Mouse (Mus musculus) liver, embryonic 11.5 days (tissue): ENCODE results near the gene Cebpz. TPM values are rescaled to one million over a fixed set of nuclear protein-coding genes. Genes with fewer than 3 reads are reported as not detected.

ENCODE experiments used
- ATAC-seq: fragments of 200-750 bp; cut with Nextera tagmentation; replicated peaks from 2 replicates; pipeline ENCODE4 v1.8.0; 2017; ENCODE audit warnings: moderate number of reproducible peaks, mild to moderate bottlenecking, moderate TSS enrichment, moderate library complexity; ENCODE audit not compliant: low FRiP score
- DNase-seq: peaks from one replicate; pipeline ENCODE4 v3.0.0-alpha.2; 2017; ENCODE audit warnings: low spot score
- H3K27ac ChIP-seq: fragments of 300-500 bp; sonication (generic); 2 replicates; pipeline ENCODE4 v1.5.1; 2014; ENCODE audit warnings: mild to moderate bottlenecking, low read depth, low read length, control low read depth
- H3K27me3 ChIP-seq: fragments of 300-500 bp; sonication (generic); replicated peaks from 2 replicates; pipeline ENCODE4 v1.6.1; 2014; ENCODE audit warnings: low read length, mixed read lengths; ENCODE audit not compliant: control insufficient read depth, insufficient read depth
- H3K36me3 ChIP-seq: fragments of 300-500 bp; sonication (generic); 2 replicates; pipeline ENCODE4 v1.6.1; 2014; ENCODE audit warnings: mild to moderate bottlenecking, low read length, moderate library complexity, mixed read lengths; ENCODE audit not compliant: control insufficient read depth, insufficient read depth
- H3K4me1 ChIP-seq: fragments of 300-500 bp; sonication (generic); replicated peaks from 2 replicates; pipeline ENCODE4 v1.6.1; 2014; ENCODE audit warnings: low read length, mixed read lengths; ENCODE audit not compliant: control insufficient read depth, insufficient read depth
- H3K4me2 ChIP-seq: fragments of 300-500 bp; sonication (generic); 2 replicates; pipeline ENCODE4 v1.6.1; 2014; ENCODE audit warnings: mild to moderate bottlenecking, control low read depth, moderate library complexity
- H3K4me3 ChIP-seq: fragments of 300-500 bp; sonication (generic); 2 replicates; pipeline ENCODE4 v1.5.1; 2014; ENCODE audit warnings: low read depth, low read length, control low read depth
- H3K9ac ChIP-seq: fragments of 300-500 bp; sonication (generic); 2 replicates; pipeline ENCODE4 v1.6.1; 2014; ENCODE audit warnings: low read depth, low read length, control low read depth
- H3K9me3 ChIP-seq: fragments of 300-500 bp; sonication (generic); 2 replicates; pipeline ENCODE4 v1.6.1; 2016; ENCODE audit warnings: low read length, inconsistent platforms, mixed read lengths; ENCODE audit not compliant: control insufficient read depth
- WGBS: fragments of 180-500 bp; shearing (Covaris S2); extraction: QIAGEN DNeasy Blood & Tissue Kit; methylation state at CpG from one replicate; pipeline ENCODE4 v1.1.7; 2014; 5-methylcytosine and 5-hydroxymethylcytosine counted together
- polyA plus RNA-seq: library from polyadenylated mRNA; unstranded; fragments of >200 nt; fragmentation: Nextera tagmentation; extraction: Ambion mirVana; gene quantifications from 2 replicates; pipeline ENCODE4 v1.2.1, GENCODE M21; 2014

The Cebpz gene
- polyA plus RNA-seq, 1 experiment from 2014 or later = 74.0 TPM

DNA sequence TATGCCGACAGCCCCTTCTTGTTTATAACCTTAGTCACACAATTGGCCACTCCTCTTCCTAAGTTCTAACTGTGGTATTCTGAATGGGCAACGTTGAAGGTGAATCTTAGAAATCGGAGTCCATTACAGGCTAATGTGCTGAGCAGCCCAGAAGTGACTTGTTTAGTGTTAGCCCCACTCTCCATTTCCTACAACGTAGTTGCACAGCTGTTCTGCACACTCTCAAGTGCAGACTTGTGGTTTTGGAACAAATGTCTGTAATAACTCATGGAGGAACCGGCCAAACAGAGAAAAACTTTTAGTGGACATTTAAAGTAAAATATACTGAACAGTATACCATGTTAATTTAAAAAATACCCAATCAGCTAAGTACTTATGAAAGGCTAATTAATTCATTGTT lies 15.2 kb upstream of the Cebpz start:
- no peaks in the 10 kb centered on the region for H3K9me3 ChIP-seq
- no peak overlapping the region for H3K4me2 ChIP-seq
- WGBS = 86% methylated on average over 5 of the region's 5 CpGs

DNA sequence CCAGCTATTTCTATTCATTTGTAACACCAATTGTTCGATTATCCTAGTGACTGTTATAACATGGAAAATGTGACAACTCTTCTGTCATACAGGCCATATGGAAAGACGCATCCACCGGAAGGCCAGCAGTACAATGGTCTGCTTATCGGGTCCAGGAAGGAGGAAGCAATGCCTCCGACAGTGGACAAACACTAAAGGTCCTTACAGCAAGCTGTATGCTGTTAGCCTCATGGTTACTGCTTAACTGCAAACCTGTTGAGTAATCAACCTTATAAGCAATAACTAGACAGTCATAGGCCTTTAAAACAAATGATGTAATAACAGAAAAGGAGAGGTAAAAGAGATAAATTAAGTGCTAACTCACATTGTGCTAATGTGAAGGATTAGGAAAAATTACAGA lies 14.4 kb upstream of the Cebpz start:
- 88% methylated on average over 5 of the region's 5 CpGs for WGBS

More for the DNA sequence above, 15.2 kb upstream of the Cebpz start:
- Histone ChIP-seq H3K4me3 (no peak overlapping the region), H3K4me1 (no peaks in the 10 kb centered on the region), H3K36me3 (peaks cover 10% of the 10 kb centered on the region; the same call in 1 of the 2 replicates), H3K27me3 (no peaks in the 10 kb centered on the region), H3K27ac (no peak overlapping the region), H3K9ac (no peak overlapping the region)
- ATAC-seq (no peak), DNase-seq (no peak)

GRCm38 (mm10) chr17:78942579-78942978 lies 5.7 kb upstream of the Cebpz start:
- DNase-seq (no peak), ATAC-seq (no peak)
- Histone ChIP-seq H3K27ac (no peak overlapping the region), H3K27me3 (no peaks in the 10 kb centered on the region), H3K9ac (no peak overlapping the region), H3K36me3 (peaks cover 13% of the 10 kb centered on the region; the same call in 1 of the 2 replicates), H3K4me1 (no peaks in the 10 kb centered on the region), H3K4me2 (no peak overlapping the region), H3K9me3 (no peaks in the 10 kb centered on the region), H3K4me3 (no peak overlapping the region)
- 72% methylated on average over 11 of the region's 11 CpGs for WGBS

More for the DNA sequence above, 14.4 kb upstream of the Cebpz start:
- Histone ChIP-seq H3K36me3 (peaks cover 8% of the 10 kb centered on the region; the same call in 1 of the 2 replicates), H3K27ac (no peak overlapping the region), H3K9me3 (no peaks in the 10 kb centered on the region), H3K4me3 (no peak overlapping the region), H3K27me3 (no peaks in the 10 kb centered on the region), H3K9ac (no peak overlapping the region), H3K4me2 (no peak overlapping the region), H3K4me1 (no peaks in the 10 kb centered on the region)
- no peak for DNase-seq
- ATAC-seq = no peak

DNA sequence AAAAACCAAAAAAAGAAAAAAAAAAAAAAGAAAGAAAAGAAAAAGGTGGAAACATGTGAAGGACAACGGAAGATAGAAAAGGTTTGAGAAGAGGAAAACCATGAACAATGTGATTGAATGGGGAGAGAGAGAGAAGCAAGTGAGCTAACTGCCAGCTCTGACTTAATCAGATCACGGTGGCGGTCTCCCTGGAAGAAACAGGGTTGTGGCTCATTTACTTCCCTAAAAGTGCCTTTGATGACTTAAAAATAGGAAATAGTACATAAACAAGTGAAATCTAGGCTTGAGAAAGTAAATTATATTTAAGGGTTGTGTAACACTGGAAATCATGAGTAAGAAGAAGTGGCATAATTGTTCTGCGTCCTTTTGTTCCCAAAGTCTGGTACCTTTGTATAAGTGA lies 2.1 kb upstream of the Cebpz start:
- Histone ChIP-seq H3K4me1 (peaks cover 8% of the 10 kb centered on the region; the same call in 1 of the 2 replicates), H3K36me3 (peaks cover 24% of the 10 kb centered on the region), H3K4me2 (no peak overlapping the region), H3K4me3 (no peak overlapping the region), H3K27me3 (no peaks in the 10 kb centered on the region), H3K9ac (no peak overlapping the region), H3K9me3 (no peaks in the 10 kb centered on the region), H3K27ac (no peak overlapping the region)
- ATAC-seq (no peak), DNase-seq (no peak)
- WGBS = 80% methylated on average over 4 of the region's 4 CpGs

- peaks cover 33% of the 10 kb centered on the region for H3K36me3 ChIP-seq
- H3K4me1 ChIP-seq = peaks cover 12% of the 10 kb centered on the region
- H3K9me3 ChIP-seq = no peaks in the 10 kb centered on the region
- DNase-seq = no peak
- ATAC-seq = peak; percentile 35
- 8% methylated on average over 26 of the region's 26 CpGs for WGBS
- H3K9ac ChIP-seq = peak overlapping the region; percentile 82
- no peaks in the 10 kb centered on the region for H3K27me3 ChIP-seq
- peak overlapping the region; percentile 90 for H3K4me3 ChIP-seq
- H3K27ac ChIP-seq = peak overlapping the region; percentile 13; the same call in 1 of the 2 replicates
- H3K4me2 ChIP-seq = peak overlapping the region; percentile 93
Measured at GRCm38 (mm10) chr17:78937229-78937853, 475 bp upstream of the Cebpz start.

GRCm38 (mm10) chr17:78935857-78936256 lies 1.0 kb downstream of the Cebpz start:
- Histone ChIP-seq H3K4me3 (peak overlapping the region; percentile 90), H3K27me3 (no peaks in the 10 kb centered on the region), H3K9me3 (no peaks in the 10 kb centered on the region), H3K9ac (peak overlapping the region; percentile 82), H3K27ac (no peak overlapping the region), H3K4me2 (peak overlapping the region; percentile 93), H3K4me1 (peaks cover 12% of the 10 kb centered on the region), H3K36me3 (peaks cover 35% of the 10 kb centered on the region)
- ATAC-seq = no peak
- WGBS = 45% methylated on average over 2 of the region's 2 CpGs
- no peak for DNase-seq

DNA sequence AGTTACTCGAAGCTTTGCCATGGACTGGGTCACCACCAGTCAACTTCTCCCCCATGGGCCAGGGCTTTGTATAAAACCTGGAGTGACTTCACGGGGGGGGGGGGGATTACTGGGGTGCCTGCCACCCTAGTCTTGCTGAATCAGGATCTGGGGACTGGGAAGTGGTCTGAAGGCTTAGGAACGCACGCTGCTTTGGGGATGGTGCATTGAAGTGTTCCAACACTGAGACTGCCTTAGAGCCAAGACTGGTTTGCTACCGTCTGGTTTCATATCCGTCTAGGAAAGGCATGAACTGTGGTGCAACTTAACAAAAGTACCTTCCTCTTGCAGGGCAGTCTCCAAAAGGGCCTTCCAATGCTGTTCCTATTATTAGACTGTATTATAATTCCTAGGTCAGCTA lies 19.2 kb downstream of the Cebpz start:
- no peaks in the 10 kb centered on the region for H3K27me3 ChIP-seq
- peak overlapping the region; percentile 62; the same call in 1 of the 2 replicates for H3K4me3 ChIP-seq
- H3K4me2 ChIP-seq = peak overlapping the region; percentile 66
- no peaks in the 10 kb centered on the region for H3K9me3 ChIP-seq
- WGBS = 58% methylated on average over 6 of the region's 6 CpGs
- peaks cover 11% of the 10 kb centered on the region for H3K36me3 ChIP-seq
- ATAC-seq (no peak), DNase-seq (no peak)
- H3K4me1 ChIP-seq = peaks cover 10% of the 10 kb centered on the region; the same call in 1 of the 2 replicates
- H3K9ac ChIP-seq = no peak overlapping the region
- H3K27ac ChIP-seq = no peak overlapping the region

- Histone ChIP-seq H3K4me2 (peak overlapping the region; percentile 66), H3K4me3 (peak overlapping the region; percentile 62), H3K27me3 (no peaks in the 10 kb centered on the region), H3K27ac (peak overlapping the region; percentile 66), H3K4me1 (peaks cover 10% of the 10 kb centered on the region; the same call in 1 of the 2 replicates), H3K9me3 (no peaks in the 10 kb centered on the region), H3K36me3 (peaks cover 11% of the 10 kb centered on the region), H3K9ac (peak overlapping the region; percentile 64)
- peak; percentile 27 for ATAC-seq
- WGBS = 5% methylated on average over 11 of the region's 11 CpGs
- no peak for DNase-seq
Measured at GRCm38 (mm10) chr17:78916899-78917298, 20.0 kb downstream of the Cebpz start.

- Histone ChIP-seq H3K27me3 (no peaks in the 10 kb centered on the region), H3K4me2 (peak within 1 kb of the TSS; percentile 66), H3K9ac (peak within 1 kb of the TSS; percentile 64), H3K9me3 (no peaks in the 10 kb centered on the region), H3K36me3 (peaks cover 7% of the 10 kb centered on the region), H3K4me1 (peaks cover 10% of the 10 kb centered on the region; the same call in 1 of the 2 replicates), H3K4me3 (peak within 1 kb of the TSS; percentile 62), H3K27ac (peak within 1 kb of the TSS; percentile 66)
- DNase-seq (peak; percentile 90), ATAC-seq (peak; percentile 93)
- WGBS = 1% methylated on average over 37 of the region's 37 CpGs
Measured at GRCm38 (mm10) chr17:78916369-78916813, 20.5 kb downstream of the Cebpz start, which contains the start of gene Cebpzos. Cebpzos (plus strand) TSS chr17:78916500.
